Mouse (Mus musculus) CH12.LX (cell line): ENCODE measurements around the gene Ggct. TPM values are rescaled to one million over a fixed set of nuclear protein-coding genes. Genes with fewer than 3 reads are reported as not detected.

Experiments
- DNase-seq: peaks from one replicate; pipeline ENCODE4 v3.0.0-alpha.2; 2013; ENCODE audit errors: extremely low read depth
- H3K27ac ChIP-seq: 2 replicates; pipeline ENCODE4 v1.5.1; 2012; ENCODE audit warnings: low read depth, mild to moderate bottlenecking, control low read depth, moderate library complexity; ENCODE audit not compliant: insufficient read depth
- H3K27me3 ChIP-seq: replicated peaks from 2 replicates; pipeline ENCODE3; 2012; ENCODE audit warnings: inconsistent platforms
- H3K36me3 ChIP-seq, 2 experiments: replicated peaks in 1 of 2; 2 replicates each; pipeline versions ENCODE3 to v1.6.1; 2012; ENCODE audit warnings: inconsistent platforms in 1 of 2, low read length in 1 of 2, mild to moderate bottlenecking in 1 of 2, mixed read lengths in 1 of 2, moderate library complexity in 1 of 2; ENCODE audit not compliant: control insufficient read depth in 1 of 2, insufficient read depth in 1 of 2
- H3K4me1 ChIP-seq, 2 experiments: 2 replicates each; pipeline ENCODE4 v1.6.1; 2012; ENCODE audit warnings: inconsistent platforms in 1 of 2, moderate library complexity in 1 of 2; ENCODE audit not compliant: insufficient read depth in 2 of 2, control insufficient read depth in 1 of 2
- H3K4me2 ChIP-seq: 2 replicates; pipeline ENCODE4 v1.6.1; 2012; ENCODE audit warnings: low read depth, mild to moderate bottlenecking, control low read depth; ENCODE audit not compliant: poor library complexity, insufficient read depth, severe bottlenecking
- H3K4me3 ChIP-seq, 3 experiments: fragments of 150-350 bp in 1 of 3; sonication (generic) in 1 of 3; replicated peaks in 1 of 3; 2 replicates each; pipeline versions ENCODE3 to v1.5.1; 2011 to 2012; ENCODE audit warnings: low read depth in 2 of 3, low read length in 2 of 3, mild to moderate bottlenecking in 2 of 3, moderate library complexity in 2 of 3, control low read depth in 1 of 3, improper control_type of control experiment in 1 of 3, inconsistent platforms in 1 of 3, mixed read lengths in 1 of 3; ENCODE audit not compliant: poor library complexity in 1 of 3
- H3K79me2 ChIP-seq: replicated peaks from 2 replicates; pipeline ENCODE4 v1.6.1; 2012; ENCODE audit warnings: mild to moderate bottlenecking, moderate library complexity; ENCODE audit not compliant: control insufficient read depth, poor library complexity, insufficient read depth, severe bottlenecking; ENCODE audit errors: extremely low read depth
- H3K9ac ChIP-seq: 2 replicates; pipeline ENCODE4 v1.6.1; 2012; ENCODE audit warnings: low read depth, mild to moderate bottlenecking, control low read depth, moderate library complexity; ENCODE audit not compliant: insufficient read depth
- H3K9me3 ChIP-seq: replicated peaks from 2 replicates; pipeline ENCODE3; 2012; ENCODE audit warnings: low read length, inconsistent platforms, mixed read lengths
- BHLHE40 ChIP-seq: IDR thresholded peaks from 2 replicates; pipeline ENCODE4 v1.6.1; 2011; ENCODE audit warnings: mild to moderate bottlenecking, low read depth, low read length, improper control_type of control experiment
- CHD1 ChIP-seq: IDR thresholded peaks from 2 replicates; pipeline ENCODE4 v1.6.1; 2012; ENCODE audit warnings: low read depth, low read length, improper control_type of control experiment, inconsistent platforms
- CHD2 ChIP-seq: IDR thresholded peaks from 2 replicates; pipeline ENCODE4 v1.6.1; 2011; ENCODE audit warnings: low read length, improper control_type of control experiment
- CTCF ChIP-seq, 2 experiments: IDR thresholded peaks in 1 of 2; conservative IDR thresholded peaks in 1 of 2; 2 replicates each; pipeline ENCODE4 v1.5.1; 2011 to 2012; ENCODE audit warnings: low read depth in 2 of 2, low read length in 2 of 2, improper control_type of control experiment in 1 of 2, inconsistent platforms in 1 of 2, mild to moderate bottlenecking in 1 of 2, moderate library complexity in 1 of 2
- E2F4 ChIP-seq: IDR thresholded peaks from 2 replicates; pipeline ENCODE4 v1.6.1; 2011; ENCODE audit warnings: low read depth, low read length, improper control_type of control experiment; ENCODE audit not compliant: insufficient replicate concordance
- ELF1 ChIP-seq: IDR thresholded peaks from 2 replicates; pipeline ENCODE4 v1.6.1; 2014; ENCODE audit warnings: low read depth, mild to moderate bottlenecking, inconsistent platforms, low read length, improper control_type of control experiment
- EP300 ChIP-seq: IDR thresholded peaks from 2 replicates; pipeline ENCODE4 v1.6.1; 2011; ENCODE audit warnings: low read length, improper control_type of control experiment
- ETS1 ChIP-seq: conservative IDR thresholded peaks from 2 replicates; pipeline ENCODE4 v1.6.1; 2012; ENCODE audit warnings: low read depth, mild to moderate bottlenecking, inconsistent platforms, low read length, improper control_type of control experiment, moderate library complexity
- GABPA ChIP-seq: IDR thresholded peaks from 2 replicates; pipeline ENCODE4 v1.6.1; 2012; ENCODE audit warnings: low read depth, low read length, improper control_type of control experiment, inconsistent platforms; ENCODE audit not compliant: insufficient replicate concordance
- HCFC1 ChIP-seq: IDR thresholded peaks from 2 replicates; pipeline ENCODE4 v1.6.1; 2012; ENCODE audit warnings: low read depth, mild to moderate bottlenecking, inconsistent platforms, low read length, improper control_type of control experiment
- IRF4 ChIP-seq: IDR thresholded peaks from 2 replicates; pipeline ENCODE4 v1.6.1; 2014; ENCODE audit warnings: low read depth, mild to moderate bottlenecking, inconsistent platforms, low read length, improper control_type of control experiment
- JUN ChIP-seq: IDR thresholded peaks from 2 replicates; pipeline ENCODE4 v1.6.1; 2011; ENCODE audit warnings: low read depth, mild to moderate bottlenecking, low read length, improper control_type of control experiment, moderate library complexity; ENCODE audit not compliant: insufficient read depth
- JUND ChIP-seq: conservative IDR thresholded peaks from 2 replicates; pipeline ENCODE4 v1.6.1; 2011; ENCODE audit warnings: low read depth, low read length, improper control_type of control experiment
- KAT2A ChIP-seq: IDR thresholded peaks from 2 replicates; pipeline ENCODE4 v1.6.1; 2012; ENCODE audit warnings: low read length, improper control_type of control experiment, inconsistent platforms; ENCODE audit not compliant: insufficient replicate concordance
- MAFK ChIP-seq: IDR thresholded peaks from 2 replicates; pipeline ENCODE4 v1.6.1; 2011; ENCODE audit warnings: low read length, improper control_type of control experiment; ENCODE audit not compliant: insufficient replicate concordance
- MAX ChIP-seq: IDR thresholded peaks from 2 replicates; pipeline ENCODE4 v1.6.1; 2011; ENCODE audit warnings: low read length, improper control_type of control experiment
- MAZ ChIP-seq: IDR thresholded peaks from 2 replicates; pipeline ENCODE4 v1.6.1; 2012; ENCODE audit warnings: low read depth, mild to moderate bottlenecking, inconsistent platforms, low read length, improper control_type of control experiment, moderate library complexity
- MEF2A ChIP-seq: IDR thresholded peaks from 2 replicates; pipeline ENCODE4 v1.6.1; 2014; ENCODE audit warnings: low read depth, mild to moderate bottlenecking, inconsistent platforms, low read length, improper control_type of control experiment, borderline replicate concordance
- MXI1 ChIP-seq: IDR thresholded peaks from 2 replicates; pipeline ENCODE4 v1.6.1; 2011; ENCODE audit warnings: mild to moderate bottlenecking, low read depth, low read length, improper control_type of control experiment
- MYC ChIP-seq: IDR thresholded peaks from 2 replicates; pipeline ENCODE4 v1.6.1; 2011; ENCODE audit warnings: low read depth, mild to moderate bottlenecking, improper control_type of control experiment, low read length
- NELFE ChIP-seq: IDR thresholded peaks from 2 replicates; pipeline ENCODE4 v1.6.1; 2011; ENCODE audit warnings: low read depth, low read length, improper control_type of control experiment
- NRF1 ChIP-seq: IDR thresholded peaks from 2 replicates; pipeline ENCODE4 v1.6.1; 2014; ENCODE audit warnings: low read depth, mild to moderate bottlenecking, inconsistent platforms, low read length, improper control_type of control experiment, moderate library complexity
- PAX5 ChIP-seq: IDR thresholded peaks from 2 replicates; pipeline ENCODE4 v1.6.1; 2012; ENCODE audit warnings: low read length, inconsistent platforms, mixed read lengths
- POLR2A ChIP-seq: IDR thresholded peaks from 2 replicates; pipeline ENCODE4 v1.6.1; 2011; ENCODE audit warnings: low read depth, mild to moderate bottlenecking, improper control_type of control experiment, low read length
- POLR2AphosphoS2 ChIP-seq: IDR thresholded peaks from 2 replicates; pipeline ENCODE4 v1.6.1; 2011; ENCODE audit warnings: low read depth, low read length, improper control_type of control experiment
- RAD21 ChIP-seq: IDR thresholded peaks from 2 replicates; pipeline ENCODE4 v1.6.1; 2011; ENCODE audit warnings: low read depth, mild to moderate bottlenecking, low read length, improper control_type of control experiment, moderate library complexity
- SIN3A ChIP-seq: IDR thresholded peaks from 2 replicates; pipeline ENCODE4 v1.6.1; 2012; ENCODE audit warnings: low read length, improper control_type of control experiment, inconsistent platforms
- SMC3 ChIP-seq: IDR thresholded peaks from 2 replicates; pipeline ENCODE4 v1.6.1; 2011; ENCODE audit warnings: low read depth, low read length, improper control_type of control experiment
- TBP ChIP-seq: conservative IDR thresholded peaks from 2 replicates; pipeline ENCODE4 v1.6.1; 2011; ENCODE audit warnings: low read depth, low read length, improper control_type of control experiment
- TCF12 ChIP-seq: IDR thresholded peaks from 2 replicates; pipeline ENCODE4 v1.6.1; 2014; ENCODE audit warnings: low read depth, mild to moderate bottlenecking, inconsistent platforms, low read length, improper control_type of control experiment
- UBTF ChIP-seq: IDR thresholded peaks from 2 replicates; pipeline ENCODE4 v1.6.1; 2012; ENCODE audit warnings: low read depth, mild to moderate bottlenecking, inconsistent platforms, low read length, improper control_type of control experiment, moderate library complexity
- USF1 ChIP-seq: IDR thresholded peaks from 2 replicates; pipeline ENCODE4 v1.6.1; 2014; ENCODE audit warnings: low read depth, mild to moderate bottlenecking, inconsistent platforms, low read length, improper control_type of control experiment
- USF2 ChIP-seq: conservative IDR thresholded peaks from 2 replicates; pipeline ENCODE4 v1.6.1; 2011; ENCODE audit warnings: low read depth, low read length, improper control_type of control experiment
- ZC3H11A ChIP-seq: IDR thresholded peaks from 2 replicates; pipeline ENCODE4 v1.6.1; 2012; ENCODE audit warnings: low read depth, mild to moderate bottlenecking, inconsistent platforms, low read length, improper control_type of control experiment
- ZKSCAN1 ChIP-seq: IDR thresholded peaks from 2 replicates; pipeline ENCODE4 v1.6.1; 2012; ENCODE audit warnings: low read depth, inconsistent platforms, low read length, improper control_type of control experiment, borderline replicate concordance
- ZMIZ1 ChIP-seq: IDR thresholded peaks from 2 replicates; pipeline ENCODE4 v1.6.1; 2012; ENCODE audit warnings: low read depth, mild to moderate bottlenecking, inconsistent platforms, low read length, improper control_type of control experiment
- ZNF384 ChIP-seq: IDR thresholded peaks from 2 replicates; pipeline ENCODE4 v1.6.1; 2012; ENCODE audit warnings: low read depth, low read length, improper control_type of control experiment, inconsistent platforms
- dilution Hi-C: fragments of 300-500 bp; cut with MboI; formaldehyde crosslinking; loops from 2 replicates; pipeline ENCODE4 v1.14.3; 2020; ENCODE audit warnings: low sequenced_read_pairs; ENCODE audit not compliant: extremely low pct_unique_long_range_greater_than_20kb, extremely low pct_ligation_motif_present
- in situ Hi-C: fragments of 300-500 bp; cut with MboI; formaldehyde crosslinking; loops from 3 replicates; pipeline ENCODE4 v1.14.3; 2019; ENCODE audit warnings: low sequenced_read_pairs, low pct_ligation_motif_present, low pct_unique_long_range_greater_than_20kb, mixed read lengths
- polyA plus RNA-seq: library from polyadenylated mRNA; unstranded; fragments of >175 nt; gene quantifications from 2 replicates; pipeline ENCODE4 v1.2.1, GENCODE M21; 2012; ENCODE audit warnings: low read depth; ENCODE audit not compliant: insufficient read length
- total RNA-seq, 2 experiments: library from RNA; depleted of rRNA; stranded (reverse); fragments of 300-350 nt in 1 of 2; fragments of >200 nt in 1 of 2; gene quantifications; 2 replicates each; pipeline ENCODE4 v1.2.3; 2012 to 2014

The Ggct gene
- 9.8 and 12.3 TPM in 2 replicates for total RNA-seq (2012; rRNA removed)
- 12.0 and 12.7 TPM in 2 replicates for total RNA-seq (2014; rRNA removed)
- polyA plus RNA-seq: 24.5 and 31.8 TPM in 2 replicates

DNA sequence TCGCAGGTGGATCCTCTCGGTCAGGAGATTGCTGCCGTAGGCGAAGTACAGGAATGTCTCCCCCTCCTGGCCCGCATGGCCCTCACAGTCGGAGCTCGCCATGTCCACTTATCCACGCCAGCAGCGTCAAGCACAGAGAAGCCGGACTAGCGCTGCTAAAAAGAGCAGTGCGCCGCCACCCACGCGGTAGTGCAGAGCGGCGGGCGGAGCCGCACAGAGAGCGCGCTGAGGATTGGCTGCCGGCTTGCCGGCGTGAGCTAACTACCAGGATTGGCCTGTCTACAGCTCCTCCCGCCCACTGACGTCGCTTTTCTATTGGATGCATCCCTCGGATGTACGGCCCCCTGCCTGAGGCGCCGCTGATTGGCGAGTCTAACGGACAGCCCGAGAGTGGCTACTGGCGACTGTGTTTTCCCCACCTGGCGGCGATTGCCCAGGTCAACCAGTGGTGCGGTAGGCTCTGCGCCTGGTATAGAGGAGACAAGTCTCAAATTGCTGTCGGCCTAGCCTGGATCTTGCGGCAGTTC is at the start of gene Ggct:
Gene Ggct (minus strand): TSS at position 217 of the 527 bp plus-strand sequence.
- dilution Hi-C loops (no loop called here), in situ Hi-C loops (loop anchor here (5.0 kb wide), 1 partner anchor 180 kb away; no protein-coding TSS in a partner anchor)
- H3K4me1 ChIP-seq: peaks cover 3 to 16% of the 10 kb centered on the region in 2 experiments
- H3K4me2 ChIP-seq: peak within 1 kb of the TSS; percentile 78
- peak within 1 kb of the TSS; percentile 53 for H3K9ac ChIP-seq
- peak; percentile 96 for DNase-seq
- H3K79me2 ChIP-seq: no peaks in the 10 kb centered on the region
- H3K36me3 ChIP-seq: peaks cover 0 to 12% of the 10 kb centered on the region in 2 experiments
- H3K27ac ChIP-seq: no peak within 1 kb of the TSS
- peak within 1 kb of the TSS; percentile 48 to 70 (median 60) for H3K4me3 ChIP-seq
- H3K9me3 ChIP-seq: no peaks in the 10 kb centered on the region
- H3K27me3 ChIP-seq: no peaks in the 10 kb centered on the region
- TF ChIP-seq CTCF (conservative IDR thresholded peaks at IDR 0.05 in 1 of 2, IDR thresholded peaks at IDR 0.05 in 1 of 2; ENCODE audit: low read depth in 2 of 2, low read length in 2 of 2): peak in 1 of 2 experiments; percentile 70; a peak in 2 of 4 replicates
- peak; percentile 74 for TF ChIP-seq ELF1
- no peak for TF ChIP-seq MEF2A
- peak; percentile 92; the same call in 1 of the 2 replicates for TF ChIP-seq MAX
- no peak for TF ChIP-seq USF1
- TF ChIP-seq ZKSCAN1: no peak
- peak; percentile 55 for TF ChIP-seq TCF12
- TF ChIP-seq RAD21: peak; percentile 34
- peak; percentile 35 for TF ChIP-seq NRF1
- no peak for TF ChIP-seq BHLHE40
- no peak for TF ChIP-seq E2F4
- TF ChIP-seq NELFE: peak; percentile 79
- peak; percentile 82 for TF ChIP-seq CHD2
- TF ChIP-seq ZNF384: no peak
- TF ChIP-seq JUND: no peak
- TF ChIP-seq CHD1: no peak
- peak; percentile 56 for TF ChIP-seq SMC3
- no peak for TF ChIP-seq GABPA
- peak; percentile 57 for TF ChIP-seq TBP
- TF ChIP-seq KAT2A: 0 out of 2 replicates have a peak, but pooled peaks have one; percentile 24
- no peak for TF ChIP-seq MAZ
- no peak for TF ChIP-seq JUN
- no peak for TF ChIP-seq EP300
- peak; percentile 86; the same call in 1 of the 2 replicates for TF ChIP-seq SIN3A
- TF ChIP-seq MYC: peak; percentile 88
- no peak for TF ChIP-seq PAX5
- peak; percentile 97 for TF ChIP-seq MXI1
- no peak for TF ChIP-seq MAFK
- peak; percentile 8; the same call in 1 of the 2 replicates for TF ChIP-seq IRF4
- TF ChIP-seq POLR2AphosphoS2: peak; percentile 56; the same call in 1 of the 2 replicates
- TF ChIP-seq ZMIZ1: peak; percentile 86; the same call in 1 of the 2 replicates
- 0 out of 2 replicates have a peak, but pooled peaks have one; percentile 17 for TF ChIP-seq ETS1
- TF ChIP-seq HCFC1: peak; percentile 55
- TF ChIP-seq UBTF: peak; percentile 40; the same call in 1 of the 2 replicates
- TF ChIP-seq USF2: no peak
- TF ChIP-seq ZC3H11A: no peak
- TF ChIP-seq POLR2A: peak; percentile 94
- TF ChIP-seq, all 38 proteins: peak for 21
